Mouse (Mus musculus) heart, adult 2 months (tissue): Measurements from ENCODE around the gene Gvin1.
"Not testable (repeated sequence)": the region's sequence is repeated elsewhere in the genome, so short reads cannot be mapped to it uniquely, and the experiment has no call there.

Experiments used
- CTCF ChIP-seq: fragments of 200-600 bp; IDR thresholded peaks from 2 replicates; pipeline ENCODE4 v1.8.1; 2022; ENCODE audit warnings: antibody characterized with exemption, mild to moderate bottlenecking, moderate library complexity
- EP300 ChIP-seq: fragments of 200-500 bp; IDR thresholded peaks from 2 replicates; pipeline ENCODE4 v1.6.1; 2011; ENCODE audit warnings: low read depth, low read length, control low read depth; ENCODE audit not compliant: insufficient read depth
- POLR2A ChIP-seq: fragments of 200-500 bp; IDR thresholded peaks from 2 replicates; pipeline ENCODE4 v1.6.1; 2011; ENCODE audit warnings: mild to moderate bottlenecking, low read depth, low read length, control low read depth; ENCODE audit not compliant: insufficient read depth

GRCm38 (mm10) chr7:106206630-106207029 lies 8.5 kb downstream of the Gvin1 start:
- TF ChIP-seq POLR2A, EP300: not testable (repeated sequence)
- peak; percentile 28; the same call in 1 of the 2 replicates for TF ChIP-seq CTCF
